Mouse (Mus musculus): Measurements from ENCODE around the gene F7. TPM values are rescaled to one million over a fixed set of nuclear protein-coding genes. Genes with fewer than 3 reads are reported as not detected.
"Not testable (repeated sequence)": the region's sequence is repeated elsewhere in the genome, so short reads cannot be mapped to it uniquely, and the experiment has no call there.

The F7 gene
- total RNA-seq, 2 experiments from 2014 or later: not detected

DNA sequence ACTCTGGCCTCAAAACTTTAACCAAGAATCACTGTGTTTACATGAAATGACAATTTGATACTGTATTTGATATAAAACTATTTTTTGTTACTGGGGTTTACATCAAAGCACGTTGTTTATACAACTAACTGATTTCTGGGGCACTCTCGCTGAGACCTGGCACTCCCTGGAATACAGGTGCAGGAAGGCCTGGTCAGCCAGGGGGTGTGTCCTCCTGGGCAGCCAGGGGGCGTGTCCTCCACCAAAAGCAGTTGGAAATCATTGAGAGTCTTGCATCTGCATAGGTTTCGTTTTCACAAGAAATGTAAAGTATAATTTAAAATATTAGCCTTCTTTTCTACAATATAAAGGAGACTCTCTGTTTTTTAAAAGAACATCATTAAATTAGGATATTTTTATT lies 6.3 kb upstream of the F7 start:
- DNase-seq (ENCODE audit: low spot score in 2 of 2): no peak
- intact Hi-C loops (cut with DNase I): no loop called here

DNA sequence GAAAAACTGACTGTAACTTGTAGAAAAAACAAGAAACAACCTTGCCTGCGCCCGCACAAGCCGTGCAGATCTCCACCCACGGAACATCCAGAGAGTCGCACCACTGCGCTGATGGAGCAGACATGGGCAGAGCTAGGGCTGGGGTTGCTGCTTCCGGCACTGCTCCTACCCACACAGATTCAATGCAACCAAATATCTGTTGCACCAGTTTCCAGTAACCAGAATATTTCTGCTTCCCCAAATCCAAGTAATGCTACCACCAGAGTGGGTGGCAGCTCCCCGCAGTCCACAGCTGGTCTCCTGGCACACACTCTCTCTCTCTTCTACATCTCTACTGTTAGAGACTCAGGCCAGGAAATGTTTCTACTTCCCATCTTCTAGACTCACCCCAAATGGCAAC lies 4.0 kb upstream of the F7 start:
- peak; percentile 41 to 79 for DNase-seq (ENCODE audit: low spot score in 2 of 2)
- intact Hi-C loops (cut with DNase I): loop anchor here (2.0 kb wide), 1 partner anchor 37 kb away; no protein-coding TSS in a partner anchor

DNA sequence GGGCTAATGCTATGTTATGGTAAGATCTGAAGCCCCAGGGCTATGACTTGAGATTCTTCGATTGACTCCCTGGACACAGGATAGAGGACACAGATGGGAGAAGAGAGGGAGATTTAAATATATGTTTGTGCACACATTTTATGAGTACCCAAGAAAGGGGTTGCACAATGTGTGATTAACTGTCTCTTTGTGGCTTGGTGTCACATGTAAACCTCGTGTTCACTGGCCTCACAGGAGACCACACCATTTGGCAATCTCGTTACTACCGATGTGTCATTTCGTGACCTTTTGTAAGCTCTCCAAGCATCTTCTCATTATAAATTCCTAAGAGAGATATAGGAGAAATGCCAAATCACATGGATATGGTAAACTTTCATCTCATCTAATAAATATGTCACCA lies 1.8 kb downstream of the F7 start:
- intact Hi-C loops (cut with DNase I): loop anchor here (1.0 to 2.0 kb wide), 2 partner anchors 43 to 77 kb away; partner anchors contain the start of genes Cul4a and Pcid2
- DNase-seq (ENCODE audit: low spot score in 2 of 2): no peak

DNA sequence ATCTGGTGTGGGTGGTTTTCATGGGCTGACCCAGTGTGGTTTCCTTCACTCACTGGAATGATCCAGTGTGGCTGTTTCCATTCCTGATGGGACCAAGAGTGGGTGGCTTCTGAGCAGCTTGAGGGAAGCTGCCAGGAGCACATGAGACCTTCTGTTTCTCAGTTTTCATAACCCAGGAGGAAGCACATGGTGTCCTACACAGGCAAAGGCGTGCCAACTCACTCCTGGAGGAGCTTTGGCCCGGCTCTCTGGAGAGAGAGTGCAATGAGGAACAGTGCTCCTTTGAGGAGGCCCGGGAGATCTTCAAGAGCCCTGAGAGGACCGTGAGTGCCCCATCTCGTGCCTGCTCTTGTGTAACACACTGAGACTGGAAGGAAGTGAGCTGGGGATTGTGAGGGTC lies 2.6 kb downstream of the F7 start:
- peak; percentile 64 to 94 for DNase-seq (ENCODE audit: low spot score in 2 of 2)
- intact Hi-C loops (cut with DNase I): loop anchor here (1.0 to 2.0 kb wide), 2 partner anchors 44 to 76 kb away; partner anchors contain the start of genes Cul4a and Pcid2

DNA sequence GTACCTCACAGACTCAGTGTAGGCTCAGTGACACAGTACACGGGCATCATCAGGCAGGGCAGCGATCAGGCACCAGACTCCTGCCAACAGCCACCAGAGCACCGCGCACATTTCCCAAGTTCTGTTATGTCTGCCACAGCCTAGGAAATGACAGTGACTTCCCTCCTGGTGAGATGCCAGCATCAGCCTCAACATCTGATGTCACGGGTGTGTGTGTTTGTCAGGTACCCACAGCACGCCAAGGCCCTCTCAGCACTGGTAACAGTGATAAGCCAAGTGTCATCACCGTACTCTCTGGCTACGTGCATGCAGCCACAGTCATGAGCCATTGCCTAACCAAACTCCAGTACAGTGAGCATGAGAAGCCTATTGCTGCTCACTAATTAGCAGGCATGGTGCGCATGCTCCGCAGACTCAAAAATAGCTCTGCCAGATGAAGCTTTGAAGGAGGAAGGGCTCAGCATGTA lies 10.5 kb downstream of the F7 start:
- intact Hi-C loops (cut with DNase I): no loop called here
- DNase-seq (ENCODE audit: low spot score in 2 of 2): peak; percentile 51 to 57

DNA sequence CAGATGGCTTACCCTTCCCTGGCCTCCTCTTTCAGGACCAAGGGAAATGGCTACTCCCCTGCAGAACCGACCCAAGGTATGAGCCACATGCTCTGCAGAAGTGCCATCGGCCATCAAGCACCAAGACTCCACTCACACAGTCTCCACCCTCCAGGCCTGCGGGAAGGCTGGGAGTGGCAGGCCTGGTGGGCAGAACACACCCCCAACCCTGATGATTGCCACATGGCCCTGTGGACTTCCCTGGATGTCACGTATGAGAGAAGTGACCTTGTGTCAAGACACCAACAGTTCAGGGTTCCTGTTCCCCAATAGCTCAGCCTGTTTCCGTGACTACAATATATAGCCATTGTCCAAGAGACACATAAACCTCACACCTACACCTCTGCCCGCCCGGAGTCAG lies 11.2 kb downstream of the F7 start, which contains the start of gene F10:
Gene F10 (plus strand): TSS at position 294 of the 400 bp plus-strand sequence.
- DNase-seq (ENCODE audit: low spot score in 2 of 2): no peak
- intact Hi-C loops (cut with DNase I): no loop called here

DNA sequence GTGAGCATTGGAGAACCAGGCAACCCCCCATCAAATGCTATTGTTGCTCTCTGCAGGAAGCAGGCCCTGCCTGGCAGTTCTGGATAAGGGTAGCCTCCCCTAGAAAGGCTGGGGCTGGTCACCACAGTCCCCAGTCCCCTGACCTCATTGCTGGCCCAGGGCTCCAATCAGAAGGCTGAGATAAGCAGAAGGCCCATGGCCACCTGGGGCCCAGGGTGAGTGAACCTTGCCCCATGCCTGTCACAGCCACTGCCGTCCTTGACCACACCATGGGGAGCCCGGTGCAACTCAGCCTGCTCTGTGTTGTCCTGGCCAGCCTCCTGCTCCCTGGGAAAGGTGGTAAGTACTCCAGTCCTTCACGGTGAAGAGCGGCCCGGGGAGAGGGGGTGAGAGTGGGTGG lies 11.7 kb downstream of the F7 start:
- DNase-seq (ENCODE audit: low spot score in 2 of 2): no peak
- intact Hi-C loops (cut with DNase I): no loop called here

DNA sequence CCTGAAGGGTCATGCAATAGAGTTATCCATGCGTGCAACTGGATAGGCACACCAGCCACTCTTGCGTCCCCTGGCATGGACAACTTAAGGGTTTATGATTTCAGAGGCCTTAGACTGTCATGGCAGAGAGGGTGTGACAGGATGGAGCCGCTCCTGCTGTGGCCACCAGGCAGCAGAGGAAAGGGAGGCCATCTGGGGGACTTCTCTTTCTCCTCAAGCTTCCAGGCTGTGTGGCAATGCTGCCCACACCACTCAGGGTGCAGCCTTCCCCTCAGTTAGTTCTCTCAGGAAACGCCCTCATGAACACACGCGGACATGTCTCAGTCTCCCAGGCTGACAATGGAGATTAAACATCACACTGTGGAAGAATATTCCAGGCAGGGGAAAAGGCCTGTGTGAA lies 13.2 kb downstream of the F7 start:
- intact Hi-C loops (cut with DNase I): no loop called here
- no peak for DNase-seq (ENCODE audit: low spot score in 2 of 2)

DNA sequence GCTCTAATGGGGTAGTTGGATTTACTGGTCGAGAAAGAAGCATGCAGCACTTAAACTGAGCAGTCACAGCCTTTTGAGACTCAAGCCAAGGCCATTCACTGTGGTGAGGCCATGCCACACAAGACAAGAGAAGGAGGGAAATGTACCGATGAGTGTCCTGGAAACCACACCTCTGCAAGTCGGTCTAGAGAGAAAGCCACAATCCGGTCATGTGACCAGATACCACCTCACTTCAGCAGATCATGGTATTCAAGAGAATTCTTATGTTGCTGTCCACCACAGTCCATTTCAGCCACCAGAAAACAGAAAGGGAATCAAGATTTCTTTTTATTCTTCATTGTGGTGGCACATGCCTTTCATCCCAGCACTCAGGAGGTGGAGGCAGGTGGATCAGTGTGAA lies 15.6 kb downstream of the F7 start:
- intact Hi-C loops (cut with DNase I): no loop called here
- no peak for DNase-seq (ENCODE audit: low spot score in 2 of 2)

DNA sequence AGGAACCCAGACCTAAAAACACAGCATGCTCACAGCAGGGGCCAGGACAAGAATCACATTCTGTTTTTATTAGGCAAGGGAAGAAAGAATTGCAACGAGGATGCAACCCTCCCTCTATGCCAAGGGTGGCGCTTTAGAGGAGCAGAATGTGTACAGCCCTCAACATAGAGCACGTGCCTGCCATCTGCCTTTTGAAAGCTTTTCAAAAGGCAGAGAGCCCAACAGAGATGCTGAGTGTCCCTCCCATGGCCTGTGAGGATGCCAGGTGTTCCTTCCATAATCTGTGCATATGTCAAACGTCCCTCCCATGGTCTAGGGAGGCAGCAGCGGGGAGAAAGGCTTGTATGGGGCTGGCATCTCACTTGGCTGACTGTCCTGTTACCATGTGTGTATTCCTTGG lies 21.8 kb downstream of the F7 start:
- DNase-seq (ENCODE audit: low spot score in 2 of 2): no peak
- intact Hi-C loops (cut with DNase I): no loop called here

DNA sequence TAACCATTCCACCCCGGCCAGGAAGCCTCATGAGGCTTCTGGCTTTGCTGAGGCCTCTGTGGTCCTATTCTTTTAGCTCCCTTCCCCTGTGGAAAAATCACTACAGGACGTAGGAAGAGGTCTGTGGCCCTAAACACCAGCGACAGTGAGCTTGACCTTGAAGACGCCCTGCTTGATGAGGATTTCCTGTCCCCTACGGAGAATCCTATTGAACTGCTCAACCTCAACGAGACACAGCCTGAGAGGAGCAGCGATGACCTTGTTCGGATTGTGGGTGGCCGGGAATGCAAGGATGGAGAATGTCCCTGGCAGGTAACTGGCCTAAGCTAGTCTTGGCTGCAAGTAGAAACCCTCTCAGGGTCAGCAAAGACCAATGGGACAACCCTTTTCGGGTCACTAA lies 24.7 kb downstream of the F7 start:
- DNase-seq (ENCODE audit: low spot score in 2 of 2): no peak
- intact Hi-C loops (cut with DNase I): no loop called here

DNA sequence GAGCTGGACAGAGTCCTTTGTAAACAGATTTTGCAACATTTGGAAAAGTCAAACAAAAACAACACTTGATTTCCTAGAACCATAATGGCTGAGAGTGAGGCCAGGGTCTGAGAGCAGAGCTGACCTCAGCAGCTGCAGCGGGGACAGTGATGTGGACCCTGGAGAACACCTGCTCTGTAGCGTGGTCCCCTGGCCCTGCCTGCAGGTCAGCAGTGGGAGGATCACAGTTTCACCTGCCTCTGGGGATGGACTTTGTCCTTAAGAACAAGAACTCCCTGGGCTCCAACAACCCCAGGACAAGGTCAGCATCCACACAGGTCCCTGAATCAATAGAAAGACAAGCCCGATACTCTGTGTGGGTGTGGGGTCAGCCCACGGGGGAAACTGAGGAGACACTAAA lies 31.5 kb downstream of the F7 start:
- intact Hi-C loops (cut with DNase I): no loop called here
- no peak for DNase-seq (ENCODE audit: low spot score in 2 of 2)

DNA sequence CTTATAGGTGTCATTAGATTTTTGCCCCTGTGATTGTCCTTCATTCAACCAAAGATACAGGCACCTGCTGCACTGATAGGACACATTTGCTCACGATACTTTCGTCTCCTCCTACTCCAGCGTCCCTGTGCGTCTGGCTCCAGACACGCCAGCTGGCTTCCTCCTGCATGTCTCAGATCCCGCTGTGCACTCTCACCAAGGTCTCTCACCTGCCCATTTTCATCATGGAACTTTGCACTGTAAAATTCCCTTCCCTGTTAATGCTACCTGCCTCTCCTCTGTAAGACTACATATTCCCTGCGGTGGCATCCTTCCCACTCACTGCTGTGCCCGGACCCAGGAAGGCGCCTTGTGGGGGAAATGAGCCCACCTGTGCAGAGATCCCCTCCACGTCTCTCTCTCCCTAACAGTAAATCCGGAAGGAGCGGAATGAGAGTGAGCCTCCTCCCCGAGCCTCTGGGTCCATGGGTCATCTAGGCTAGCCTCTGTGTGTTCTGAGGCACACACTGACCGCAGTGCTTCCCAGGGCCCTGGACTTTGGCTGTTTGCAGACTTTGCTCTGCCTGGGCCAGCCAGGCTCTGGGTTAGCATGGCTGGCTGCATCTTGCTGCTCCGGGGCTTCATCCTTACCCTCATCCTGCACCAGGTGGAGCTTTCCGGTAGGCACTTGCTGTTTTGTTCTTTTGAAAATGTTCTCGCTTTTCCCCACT lies 34.8 kb downstream of the F7 start, which contains the start of gene Proz:
Gene Proz (plus strand): TSS at position 474 of the 710 bp plus-strand sequence.
- no peak for DNase-seq (ENCODE audit: low spot score in 2 of 2)
- intact Hi-C loops (cut with DNase I): no loop called here

DNA sequence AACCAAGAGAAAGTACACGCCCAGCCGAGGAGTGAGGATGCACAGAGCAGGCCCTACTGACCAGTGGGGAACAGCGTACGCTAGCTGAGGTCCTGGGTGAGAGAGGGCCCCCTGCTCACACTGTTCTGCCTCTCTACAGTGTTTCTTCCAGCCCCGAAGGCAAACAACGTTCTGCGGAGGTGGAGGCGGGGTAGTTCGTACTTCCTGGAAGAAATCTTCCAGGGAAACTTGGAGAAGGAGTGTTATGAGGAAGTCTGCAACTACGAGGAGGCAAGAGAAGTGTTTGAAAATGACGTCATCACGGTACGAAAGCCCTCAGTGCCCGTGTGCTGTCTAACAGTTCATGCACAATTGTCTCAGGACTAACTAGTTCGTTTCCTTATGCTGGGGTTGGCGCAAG lies 37.3 kb downstream of the F7 start:
- intact Hi-C loops (cut with DNase I): no loop called here
- no peak for DNase-seq (ENCODE audit: low spot score in 2 of 2)

DNA sequence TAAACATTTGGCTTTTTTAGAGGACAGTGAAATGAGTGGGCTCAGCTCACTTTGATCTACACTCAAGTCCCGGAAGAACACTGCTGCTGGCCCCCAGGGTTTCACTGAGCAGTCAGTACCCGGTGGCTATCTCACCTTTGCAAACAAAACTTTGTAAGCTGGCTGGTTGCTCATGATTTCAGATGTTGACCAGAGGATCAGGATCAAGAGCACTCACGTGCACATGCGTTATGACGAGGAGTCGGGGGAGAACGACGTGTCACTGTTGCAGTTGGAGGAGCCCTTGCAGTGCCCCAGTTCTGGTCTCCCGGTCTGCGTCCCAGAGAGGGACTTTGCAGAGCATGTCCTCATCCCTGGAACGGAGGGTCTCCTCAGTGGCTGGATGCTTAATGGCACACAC lies 47.4 kb downstream of the F7 start:
- intact Hi-C loops (cut with DNase I): no loop called here
- DNase-seq (ENCODE audit: low spot score in 2 of 2): no peak

DNA sequence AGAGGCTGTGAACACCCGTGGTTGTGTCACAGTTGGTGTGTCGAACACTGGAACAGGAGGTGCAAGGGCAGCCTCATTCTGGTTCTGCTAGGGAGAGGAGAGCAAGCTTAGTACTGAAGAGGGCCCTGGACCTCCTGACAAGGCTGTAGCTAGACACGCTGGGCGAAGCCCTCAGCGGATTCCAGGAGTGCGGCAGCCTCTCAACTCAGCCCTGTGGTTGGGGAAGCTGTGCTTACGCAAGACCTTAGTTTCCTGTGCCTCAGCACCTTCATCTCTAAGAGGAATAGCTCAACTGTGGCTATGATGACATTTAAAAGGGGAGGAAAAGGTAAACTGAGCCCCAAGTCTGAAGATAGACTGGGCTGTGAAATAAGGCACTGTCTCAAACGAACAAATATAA lies 49.2 kb downstream of the F7 start:
- DNase-seq (ENCODE audit: low spot score in 2 of 2): no peak
- intact Hi-C loops (cut with DNase I): no loop called here

DNA sequence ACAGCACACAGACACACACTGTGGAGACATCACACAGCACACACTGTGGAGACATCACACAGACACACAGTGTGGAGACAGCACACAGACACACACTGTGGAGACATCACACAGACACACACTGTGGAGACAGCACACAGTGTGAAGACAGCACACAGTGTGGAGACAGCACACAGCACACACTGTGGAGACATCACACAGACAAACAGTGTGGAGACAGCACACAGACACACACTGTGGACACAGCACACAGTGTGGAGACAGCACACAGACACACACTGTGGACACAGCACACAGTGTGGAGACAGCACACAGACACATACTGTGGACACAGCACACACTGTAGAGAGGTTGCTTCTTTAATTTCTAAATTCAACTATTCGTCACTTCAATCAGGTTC lies 49.7 kb downstream of the F7 start:
- intact Hi-C loops (cut with DNase I); DNase-seq (ENCODE audit: low spot score in 2 of 2): not testable (repeated sequence)

DNA sequence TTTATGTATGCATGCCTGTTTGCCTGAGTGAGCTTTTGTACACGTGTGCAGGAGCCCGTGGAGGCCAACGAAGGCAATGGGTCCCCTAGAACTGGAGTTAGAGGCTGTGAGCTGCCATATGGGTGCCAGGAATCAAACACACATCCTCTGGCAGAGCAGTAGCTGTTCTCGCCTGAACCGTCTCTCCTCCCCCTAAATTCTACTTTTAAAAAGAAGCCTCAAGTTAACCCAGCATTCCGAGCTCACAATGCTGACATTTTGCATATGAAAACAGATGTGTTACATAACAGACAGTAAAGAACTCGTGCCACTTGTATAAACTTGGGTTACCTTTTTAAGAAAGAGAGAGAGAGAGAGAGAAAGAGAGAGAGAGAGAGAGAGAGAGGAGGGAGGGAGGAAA lies 51.7 kb downstream of the F7 start:
- intact Hi-C loops (cut with DNase I): no loop called here
- peak in 1 of 2 experiments; percentile 47 for DNase-seq (ENCODE audit: low spot score in 2 of 2)

All from left cerebral cortex, postnatal 25 days (tissue).